Mouse (Mus musculus): ENCODE results near the gene 4930486L24Rik.

GRCm38 (mm10) chr13:60802749-60803148, 61.5 kb downstream of the 4930486L24Rik start, which contains the start of gene Ctsll3:
- TF ChIP-seq TAL1 (IDR thresholded peaks at IDR 0.05; ENCODE audit: low read length) = no peak
- TF ChIP-seq GATA1 (IDR thresholded peaks at IDR 0.05; ENCODE audit: low read length) = no peak

All from erythroblast, embryonic 14.5 days (primary cell).